Mouse (Mus musculus): ENCODE measurements around the gene Taf4. TPM values are rescaled to one million over a fixed set of nuclear protein-coding genes. Genes with fewer than 3 reads are reported as not detected.

Gene Taf4
- polyA plus RNA-seq, 3 experiments from 2014 or later, result 4.3 to 7.2 (median 5.0) TPM

- no peak for ATAC-seq
These were observed 42.3 kb downstream of the Taf4 start for GRCm38 (mm10) chr2:179934165-179934564.

- no peak for ATAC-seq
These were observed 44.7 kb downstream of the Taf4 start for GRCm38 (mm10) chr2:179931741-179932140.

GRCm38 (mm10) chr2:179929166-179929565 lies 47.3 kb downstream of the Taf4 start:
- ATAC-seq, result no peak

GRCm38 (mm10) chr2:179924038-179924437 lies 52.4 kb downstream of the Taf4 start:
- no peak for ATAC-seq

- no peak for ATAC-seq
These were observed 55.3 kb downstream of the Taf4 start for GRCm38 (mm10) chr2:179921021-179921653.

GRCm38 (mm10) chr2:179920042-179920441 lies 56.4 kb downstream of the Taf4 start:
- ATAC-seq, result no peak

- peak; percentile 87 for ATAC-seq
These were observed 59.4 kb downstream of the Taf4 start for GRCm38 (mm10) chr2:179916877-179917673.

- ATAC-seq, result no peak
These were observed 62.2 kb downstream of the Taf4 start for GRCm38 (mm10) chr2:179914246-179914645.

- ATAC-seq, result no peak
These were observed 63.1 kb downstream of the Taf4 start for GRCm38 (mm10) chr2:179913349-179913748.

GRCm38 (mm10) chr2:179912911-179913310 lies 63.5 kb downstream of the Taf4 start:
- no peak for ATAC-seq

GRCm38 (mm10) chr2:179896949-179897348 lies 79.5 kb downstream of the Taf4 start:
- no peak for ATAC-seq

- no peak for ATAC-seq
These were observed 85.4 kb downstream of the Taf4 start for GRCm38 (mm10) chr2:179891048-179891447.

- ATAC-seq, result no peak
These were observed 91.9 kb downstream of the Taf4 start for GRCm38 (mm10) chr2:179884561-179884960.

- no peak for ATAC-seq
These were observed 98.8 kb downstream of the Taf4 start for GRCm38 (mm10) chr2:179877551-179878215.

GRCm38 (mm10) chr2:179875147-179875546 lies 101.3 kb downstream of the Taf4 start:
- no peak for ATAC-seq

GRCm38 (mm10) chr2:179873315-179873714 lies 103.1 kb downstream of the Taf4 start:
- no peak for ATAC-seq

- ATAC-seq, result no peak
These were observed 103.7 kb downstream of the Taf4 start for GRCm38 (mm10) chr2:179872724-179873123.

- ATAC-seq, result no peak
These were observed 106.6 kb downstream of the Taf4 start for GRCm38 (mm10) chr2:179869871-179870270.

GRCm38 (mm10) chr2:179867669-179868068 lies 108.8 kb downstream of the Taf4 start:
- ATAC-seq, result no peak

GRCm38 (mm10) chr2:179865097-179865496 lies 111.3 kb downstream of the Taf4 start:
- no peak for ATAC-seq

- ATAC-seq, result no peak
These were observed 113.2 kb downstream of the Taf4 start for GRCm38 (mm10) chr2:179863266-179863665.

GRCm38 (mm10) chr2:179862676-179863075 lies 113.8 kb downstream of the Taf4 start:
- ATAC-seq, result no peak
